Mouse (Mus musculus): ENCODE data around the gene 2700097O09Rik. TPM values are rescaled to one million over a fixed set of nuclear protein-coding genes. Genes with fewer than 3 reads are reported as not detected.

Gene 2700097O09Rik
- total RNA-seq, 2 experiments from 2014 or later: 7.1 to 9.8 TPM

Other genes with a start within 250 kb of the 2700097O09Rik start
- 100 to 1,000 TPM; 862 to 872 TPM for gene Cfl2, start 217.2 kb downstream of the 2700097O09Rik start, total RNA-seq (2021)
- not detected for gene Gm20403, start 93.6 kb downstream of the 2700097O09Rik start, total RNA-seq (2021)
- gene Baz1a, start 65.8 kb downstream of the 2700097O09Rik start, total RNA-seq (2021): 1 to 10 TPM; 5.8 to 9.0 TPM
- gene Srp54a, start 152 bp upstream of the 2700097O09Rik start, total RNA-seq (2021): 10 to 100 TPM; 77.4 to 78.9 TPM
- gene Fam177a, start 44.4 kb upstream of the 2700097O09Rik start, total RNA-seq (2021): 10 to 100 TPM in 1 of 2 experiments, 1 to 10 TPM in 1; 6.8 to 10.5 TPM
- gene Srp54b, start 75.0 kb upstream of the 2700097O09Rik start, total RNA-seq (2021): 10 to 100 TPM; 37.7 to 38.6 TPM
- 1 to 10 TPM in 1 of 2 experiments, under 1 TPM in 1; 0.23 to 5.1 TPM for gene 1700047I17Rik2, start 119.5 kb upstream of the 2700097O09Rik start, total RNA-seq (2021)
- gene Srp54c, start 150.1 kb upstream of the 2700097O09Rik start, total RNA-seq (2021): 10 to 100 TPM; 25.2 to 29.2 TPM
- 1 to 10 TPM; 6.9 to 7.9 TPM for gene 1110008L16Rik, start 219.5 kb upstream of the 2700097O09Rik start, total RNA-seq (2021)
- 10 to 100 TPM; 10.0 to 11.7 TPM for gene Ppp2r3c, start 222.9 kb upstream of the 2700097O09Rik start, total RNA-seq (2021)